Mouse (Mus musculus) effector memory CD4-positive, alpha-beta T cell, adult 7 months (primary cell): ENCODE measurements around the gene Trim8. TPM values are rescaled to one million over a fixed set of nuclear protein-coding genes. Genes with fewer than 3 reads are reported as not detected.

ENCODE experiments used
- polyA plus RNA-seq: library from polyadenylated mRNA; unstranded; fragments of 100-300 nt; shearing (Covaris generic); gene quantifications from one replicate; pipeline ENCODE4 v1.2.1, GENCODE M21; 2017

Gene Trim8
- polyA plus RNA-seq: 67.2 TPM

DNA sequence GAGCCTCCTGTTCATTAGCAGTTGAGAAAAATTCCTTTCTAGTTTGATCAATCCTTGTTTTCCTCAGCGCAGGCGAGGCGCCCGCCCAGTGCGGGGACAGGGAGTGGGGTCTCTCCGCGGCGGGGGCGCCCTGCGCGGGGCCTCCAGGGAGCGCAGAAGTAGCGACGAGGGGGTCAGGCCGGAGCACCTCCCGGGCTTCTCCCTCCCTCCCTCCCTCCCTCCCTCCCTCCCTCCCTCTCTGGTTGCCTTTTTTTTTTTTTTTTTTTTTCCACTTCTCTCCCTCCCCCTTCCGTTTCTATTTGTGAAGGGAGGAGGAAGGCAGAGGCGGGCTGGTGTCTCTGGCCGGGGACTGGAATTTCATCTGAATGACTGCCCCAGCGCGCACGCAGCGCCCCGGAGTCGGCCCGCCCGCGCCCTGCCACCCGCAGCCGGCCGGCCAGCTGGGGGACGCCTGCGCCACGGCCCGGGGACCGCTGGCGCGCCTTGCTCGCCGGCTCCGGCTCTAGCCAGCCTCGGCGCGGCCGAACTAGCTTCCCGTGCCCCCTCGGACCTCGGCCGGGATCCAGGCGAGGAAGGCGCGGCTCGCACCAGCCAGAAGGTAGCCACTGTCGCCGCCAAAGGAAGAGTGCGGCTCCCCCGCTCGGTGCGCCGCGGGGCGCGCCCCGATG, at the start of gene Trim8:
Trim8 (plus strand) TSS at position 302 of the 668 bp plus-strand sequence.

Other genes starting within 250 kb of the Trim8 start
- gene Nfkb2, start 197.4 kb upstream of the Trim8 start, polyA plus RNA-seq: 341 TPM
- 12.3 TPM for gene Psd, start 174.5 kb upstream of the Trim8 start, polyA plus RNA-seq
- gene Fbxl15, start 173.5 kb upstream of the Trim8 start, polyA plus RNA-seq: 12.4 TPM
- gene Cuedc2, start 163.0 kb upstream of the Trim8 start, polyA plus RNA-seq: 21.5 TPM
- 10.7 TPM for gene Mfsd13a, start 160.6 kb upstream of the Trim8 start, polyA plus RNA-seq
- not detected for gene 2310034G01Rik, start 151.4 kb upstream of the Trim8 start, polyA plus RNA-seq
- 101 TPM for gene Actr1a, start 106.0 kb upstream of the Trim8 start, polyA plus RNA-seq
- gene Sufu, start 104.8 kb upstream of the Trim8 start, polyA plus RNA-seq: 27.0 TPM
- gene Arl3, start 71.5 kb downstream of the Trim8 start, polyA plus RNA-seq: 10.2 TPM
- 6.3 TPM for gene Sfxn2, start 71.7 kb downstream of the Trim8 start, polyA plus RNA-seq
- gene Wbp1l, start 97.4 kb downstream of the Trim8 start, polyA plus RNA-seq: 73.2 TPM
- 1.2 TPM for gene Cyp17a1, start 171.5 kb downstream of the Trim8 start, polyA plus RNA-seq
- gene Borcs7, start 188.2 kb downstream of the Trim8 start, polyA plus RNA-seq: 1.8 TPM
- 3.7 TPM for gene As3mt, start 205.8 kb downstream of the Trim8 start, polyA plus RNA-seq